Mouse (Mus musculus): ENCODE measurements at regions not wholly inside any gene's neighbourhood (a gene's known extent, or its start where the extent isn't known, plus 50 kb on each side); places are given as distances from the start of the nearest gene placed in this dataset.

DNA sequence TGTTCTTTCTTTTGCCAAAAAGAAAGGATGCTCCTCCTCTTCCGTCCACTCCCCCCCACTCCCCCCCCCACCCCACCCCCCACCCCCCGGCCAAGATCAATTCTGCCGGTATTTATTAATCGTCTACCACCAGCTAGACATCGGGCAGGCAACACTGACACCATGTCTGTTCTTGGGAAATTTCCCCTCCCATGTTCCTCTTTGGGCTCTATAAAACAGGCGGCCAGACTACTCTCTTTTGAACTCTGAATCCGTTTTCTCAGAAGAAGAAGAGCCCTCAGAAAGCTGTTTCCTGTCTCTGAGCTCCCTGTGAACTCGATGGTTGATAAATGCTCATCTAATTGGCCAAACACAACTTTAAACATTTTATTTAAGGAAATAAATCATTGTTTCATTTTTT lies 179.5 kb upstream of the Runx1 start:
- peaks cover 19% of the 10 kb centered on the region for H3K4me1 ChIP-seq
- H3K27ac ChIP-seq, result no peak overlapping the region
- H3K36me3 ChIP-seq, result no peaks in the 10 kb centered on the region
- WGBS, result 9% methylated on average over 8 of the region's 8 CpGs
- ATAC-seq (ENCODE audit: low FRiP score, low read depth), result no peak
- H3K9me3 ChIP-seq, result no peaks in the 10 kb centered on the region; the same call in 1 of the 2 replicates
- H3K27me3 ChIP-seq, result peaks cover 12% of the 10 kb centered on the region
- no peak overlapping the region for H3K4me2 ChIP-seq (replicated peaks)
- H3K4me3 ChIP-seq, result no peak overlapping the region
- H3K9ac ChIP-seq, result no peak overlapping the region

- H3K27ac ChIP-seq, result no peak overlapping the region
- no peaks in the 10 kb centered on the region for H3K9me3 ChIP-seq
- no peak overlapping the region for H3K4me3 ChIP-seq
- ATAC-seq (ENCODE audit: low FRiP score, low read depth), result no peak
- H3K4me2 ChIP-seq (replicated peaks), result no peak overlapping the region
- 79% methylated on average over 4 of the region's 4 CpGs for WGBS
- H3K27me3 ChIP-seq, result peaks cover 14% of the 10 kb centered on the region
- no peak overlapping the region for H3K9ac ChIP-seq
- H3K36me3 ChIP-seq, result no peaks in the 10 kb centered on the region
- peaks cover 19% of the 10 kb centered on the region for H3K4me1 ChIP-seq
These were observed 177.9 kb upstream of the Runx1 start for GRCm38 (mm10) chr16:93003830-93004229.

GRCm38 (mm10) chr16:92998689-92999088 lies 172.7 kb upstream of the Runx1 start:
- H3K36me3 ChIP-seq, result no peaks in the 10 kb centered on the region
- WGBS, result 83% methylated on average over 3 of the region's 3 CpGs
- H3K27me3 ChIP-seq, result peaks cover 12% of the 10 kb centered on the region; the same call in 1 of the 2 replicates
- H3K9me3 ChIP-seq, result no peaks in the 10 kb centered on the region
- no peak overlapping the region for H3K27ac ChIP-seq
- H3K4me3 ChIP-seq, result no peak overlapping the region
- H3K9ac ChIP-seq, result no peak overlapping the region
- no peak overlapping the region for H3K4me2 ChIP-seq (replicated peaks)
- no peaks in the 10 kb centered on the region for H3K4me1 ChIP-seq
- ATAC-seq (ENCODE audit: low FRiP score, low read depth), result no peak

DNA sequence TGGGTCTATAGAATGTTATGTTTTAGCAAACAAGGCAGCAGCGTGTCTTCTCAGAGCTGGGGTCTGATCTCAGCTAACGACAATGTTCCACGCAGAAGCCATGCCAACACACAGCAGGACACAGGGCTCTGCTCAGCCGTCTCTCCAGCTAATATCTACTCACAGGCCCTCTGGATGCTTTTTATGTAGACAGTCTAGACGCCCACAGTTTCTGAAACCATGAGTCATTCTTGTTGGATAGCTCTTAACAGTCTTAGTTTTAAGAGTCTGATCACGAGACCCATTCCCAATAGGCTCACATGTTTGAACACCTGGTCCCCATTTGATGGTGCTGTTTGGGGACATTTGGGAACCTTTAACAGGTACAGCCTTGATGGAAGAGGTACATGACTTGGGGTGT lies 171.7 kb upstream of the Runx1 start:
- H3K4me2 ChIP-seq (replicated peaks), result no peak overlapping the region
- H3K27ac ChIP-seq, result no peak overlapping the region
- no peak overlapping the region for H3K4me3 ChIP-seq
- peak; percentile 72 for ATAC-seq (ENCODE audit: low FRiP score, low read depth)
- H3K4me1 ChIP-seq, result no peaks in the 10 kb centered on the region
- H3K9me3 ChIP-seq, result no peaks in the 10 kb centered on the region
- no peaks in the 10 kb centered on the region for H3K36me3 ChIP-seq
- peaks cover 12% of the 10 kb centered on the region; the same call in 1 of the 2 replicates for H3K27me3 ChIP-seq
- no peak overlapping the region for H3K9ac ChIP-seq
- 46% methylated on average over 6 of the region's 6 CpGs for whole genome bisulfite sequencing

DNA sequence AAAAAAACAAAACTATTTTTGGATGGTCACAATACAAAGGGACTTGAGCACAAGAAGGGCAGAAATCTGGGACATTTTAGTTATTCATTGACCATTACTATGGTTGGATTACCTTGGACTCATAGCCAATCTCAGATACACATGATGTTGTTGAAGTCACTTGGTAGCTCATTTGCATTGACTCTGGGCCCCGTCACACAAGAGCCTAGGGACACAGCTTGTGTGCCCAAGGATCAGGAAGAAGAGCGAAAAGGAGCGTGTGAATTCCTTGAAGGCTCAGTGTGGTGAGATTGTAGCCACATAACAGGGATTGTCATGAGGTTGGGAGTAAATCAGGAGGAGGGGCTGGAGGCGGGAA lies 170.0 kb upstream of the Runx1 start:
- WGBS, result 69% methylated on average over 4 of the region's 4 CpGs

DNA sequence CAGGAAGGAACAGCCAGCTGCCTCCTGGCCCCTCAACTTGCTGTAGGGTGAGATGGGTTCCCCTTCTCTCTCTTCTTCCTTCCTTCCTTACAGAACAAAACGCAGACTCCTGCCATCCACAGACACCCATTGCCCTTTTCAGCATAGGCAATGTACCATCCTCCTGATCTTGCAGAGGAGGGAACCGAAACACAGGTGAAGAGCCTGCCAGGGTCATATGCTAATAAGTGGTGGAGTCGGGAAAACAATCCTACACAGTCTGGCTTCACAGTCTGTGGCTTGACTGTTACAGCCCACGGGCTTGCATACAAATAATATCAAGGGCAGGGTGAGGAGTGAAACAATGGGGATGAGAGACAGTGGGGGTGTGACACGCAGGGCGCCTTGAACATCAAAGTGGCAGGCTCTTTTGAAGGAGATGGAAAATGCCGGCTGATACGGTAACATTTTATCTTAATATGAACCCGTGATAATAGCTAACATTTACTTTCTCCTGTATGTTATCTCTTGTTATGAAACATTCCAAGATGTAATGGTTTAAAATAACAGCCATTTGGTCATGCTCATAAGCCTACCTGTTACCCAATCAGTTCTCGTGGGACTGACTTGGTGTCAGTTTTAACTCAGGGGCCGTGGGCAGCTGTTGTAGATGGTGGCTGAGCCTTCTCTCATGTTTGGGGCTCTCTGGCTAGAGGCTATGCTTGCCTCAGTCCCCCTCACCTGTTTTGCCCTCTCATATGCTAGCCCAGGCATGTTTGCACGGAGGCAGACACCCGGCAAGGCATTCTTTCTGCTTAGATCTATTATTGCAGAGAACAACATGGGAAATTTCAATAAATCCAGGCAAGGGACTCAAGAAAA lies 169.4 kb upstream of the Runx1 start:
- H3K9ac ChIP-seq, result no peak overlapping the region
- H3K4me3 ChIP-seq, result no peak overlapping the region
- no peak overlapping the region for H3K27ac ChIP-seq
- H3K4me1 ChIP-seq, result no peaks in the 10 kb centered on the region
- no peaks in the 10 kb centered on the region for H3K36me3 ChIP-seq
- 72% methylated on average over 13 of the region's 13 CpGs for WGBS
- peaks cover 12% of the 10 kb centered on the region; the same call in 1 of the 2 replicates for H3K27me3 ChIP-seq
- no peak for ATAC-seq (ENCODE audit: low FRiP score, low read depth)
- no peaks in the 10 kb centered on the region for H3K9me3 ChIP-seq
- no peak overlapping the region for H3K4me2 ChIP-seq (replicated peaks)

More for the DNA sequence above, 170.0 kb upstream of the Runx1 start:
- Histone ChIP-seq H3K4me2 (replicated peaks) (no peak overlapping the region), H3K4me3 (no peak overlapping the region), H3K9ac (no peak overlapping the region), H3K27me3 (peaks cover 12% of the 10 kb centered on the region; the same call in 1 of the 2 replicates), H3K36me3 (no peaks in the 10 kb centered on the region), H3K9me3 (no peaks in the 10 kb centered on the region), H3K27ac (no peak overlapping the region), H3K4me1 (no peaks in the 10 kb centered on the region)
- ATAC-seq (ENCODE audit: low FRiP score, low read depth), result no peak

DNA sequence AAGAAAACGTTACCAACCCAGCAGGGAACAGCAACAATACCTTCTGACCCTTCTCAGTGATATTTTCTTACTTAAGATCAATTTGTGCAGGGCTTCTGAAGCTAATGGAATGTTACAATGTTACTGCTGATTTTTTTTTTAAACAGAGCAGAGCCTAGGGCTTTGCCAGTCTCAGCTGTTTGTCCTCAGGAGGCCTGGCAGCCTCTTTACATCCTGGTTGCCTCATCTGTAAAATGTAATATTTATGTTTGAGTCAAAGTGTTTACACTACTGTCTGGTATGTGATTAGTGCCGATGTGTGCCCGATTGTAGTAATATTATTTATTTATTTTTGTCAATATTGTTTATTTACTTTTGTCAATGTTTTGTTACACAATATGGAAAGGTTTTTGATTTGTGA lies 166.9 kb upstream of the Runx1 start:
- Histone ChIP-seq H3K4me3 (no peak overlapping the region), H3K27me3 (peaks cover 12% of the 10 kb centered on the region; the same call in 1 of the 2 replicates), H3K27ac (no peak overlapping the region), H3K9me3 (no peaks in the 10 kb centered on the region), H3K36me3 (no peaks in the 10 kb centered on the region), H3K9ac (no peak overlapping the region), H3K4me1 (no peaks in the 10 kb centered on the region), H3K4me2 (replicated peaks) (no peak overlapping the region)
- no peak for ATAC-seq (ENCODE audit: low FRiP score, low read depth)
- 63% methylated on average over 3 of the region's 3 CpGs for WGBS

DNA sequence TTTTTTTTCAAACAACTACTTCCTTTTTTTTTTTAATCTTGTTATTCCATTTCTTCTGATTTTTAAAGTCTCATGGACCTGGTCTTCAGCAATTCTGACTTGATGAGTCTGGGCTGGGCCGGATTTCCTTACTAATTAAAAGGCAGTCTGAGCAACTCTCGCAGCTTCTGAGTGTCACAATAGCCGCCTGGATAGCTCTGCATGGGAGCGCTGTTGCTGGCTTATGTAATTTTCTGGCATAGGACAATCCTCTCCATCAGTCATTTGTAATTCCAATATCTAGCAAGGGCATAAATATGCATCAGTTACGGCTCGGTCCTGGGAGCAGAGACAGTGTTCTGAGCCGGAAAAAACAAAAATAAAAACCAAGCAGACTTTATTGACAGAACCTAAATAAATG lies 165.5 kb upstream of the Runx1 start:
- no peak overlapping the region for H3K4me3 ChIP-seq
- no peak overlapping the region for H3K27ac ChIP-seq
- no peaks in the 10 kb centered on the region for H3K9me3 ChIP-seq
- no peak for ATAC-seq (ENCODE audit: low FRiP score, low read depth)
- 78% methylated on average over 7 of the region's 7 CpGs for WGBS
- H3K4me1 ChIP-seq, result no peaks in the 10 kb centered on the region
- no peaks in the 10 kb centered on the region for H3K36me3 ChIP-seq
- peaks cover 14% of the 10 kb centered on the region; the same call in 1 of the 2 replicates for H3K27me3 ChIP-seq
- no peak overlapping the region for H3K4me2 ChIP-seq (replicated peaks)
- H3K9ac ChIP-seq, result no peak overlapping the region

DNA sequence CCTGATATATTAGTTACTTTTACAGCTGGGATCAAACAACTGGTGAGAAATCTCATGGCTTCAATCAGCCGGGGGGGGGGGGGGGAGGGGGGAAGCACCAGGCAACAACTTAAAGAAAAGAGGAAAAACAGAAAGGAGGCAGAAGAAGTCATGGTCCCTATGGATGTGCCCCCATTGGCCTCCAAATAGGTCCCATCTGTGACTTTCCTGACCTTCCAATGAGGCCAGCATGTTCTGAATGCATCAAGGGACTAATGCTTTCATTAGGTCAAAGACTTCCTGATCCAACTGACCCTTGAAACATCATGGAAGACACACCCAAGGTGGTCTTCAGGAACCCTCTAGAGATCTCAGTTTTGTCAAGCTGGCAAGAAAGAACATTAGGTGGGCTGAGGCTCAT lies 162.5 kb upstream of the Runx1 start:
- no peak overlapping the region for H3K27ac ChIP-seq
- no peak overlapping the region for H3K9ac ChIP-seq
- peaks cover 6% of the 10 kb centered on the region; the same call in 1 of the 2 replicates for H3K4me1 ChIP-seq
- no peak overlapping the region for H3K4me3 ChIP-seq
- WGBS, result 17% methylated on average over 1 of the region's 1 CpGs
- no peak overlapping the region for H3K4me2 ChIP-seq (replicated peaks)
- no peak for ATAC-seq (ENCODE audit: low FRiP score, low read depth)
- H3K27me3 ChIP-seq, result 0 out of 2 replicates have a peak, but pooled peaks cover 4% of the 10 kb centered on the region
- H3K36me3 ChIP-seq, result no peaks in the 10 kb centered on the region
- H3K9me3 ChIP-seq, result no peaks in the 10 kb centered on the region

GRCm38 (mm10) chr16:92988000-92988399 lies 162.1 kb upstream of the Runx1 start:
- H3K4me3 ChIP-seq, result no peak overlapping the region
- no peak for ATAC-seq (ENCODE audit: low FRiP score, low read depth)
- no peak overlapping the region for H3K4me2 ChIP-seq (replicated peaks)
- 86% methylated on average over 3 of the region's 3 CpGs for WGBS
- no peak overlapping the region for H3K27ac ChIP-seq
- no peaks in the 10 kb centered on the region for H3K36me3 ChIP-seq
- H3K9ac ChIP-seq, result no peak overlapping the region
- peaks cover 6% of the 10 kb centered on the region; the same call in 1 of the 2 replicates for H3K4me1 ChIP-seq
- H3K9me3 ChIP-seq, result no peaks in the 10 kb centered on the region
- H3K27me3 ChIP-seq, result 0 out of 2 replicates have a peak, but pooled peaks cover 4% of the 10 kb centered on the region

GRCm38 (mm10) chr16:92985768-92986167 lies 159.8 kb upstream of the Runx1 start:
- Histone ChIP-seq H3K4me3 (no peak overlapping the region), H3K27me3 (0 out of 2 replicates have a peak, but pooled peaks cover 4% of the 10 kb centered on the region), H3K4me1 (peaks cover 6% of the 10 kb centered on the region; the same call in 1 of the 2 replicates), H3K36me3 (no peaks in the 10 kb centered on the region), H3K27ac (no peak overlapping the region), H3K9ac (no peak overlapping the region), H3K4me2 (replicated peaks) (no peak overlapping the region), H3K9me3 (no peaks in the 10 kb centered on the region)
- WGBS, result 43% methylated on average over 6 of the region's 6 CpGs
- ATAC-seq (ENCODE audit: low FRiP score, low read depth), result no peak

- no peak overlapping the region for H3K9ac ChIP-seq
- peaks cover 8% of the 10 kb centered on the region; the same call in 1 of the 2 replicates for H3K4me1 ChIP-seq
- 92% methylated on average over 7 of the region's 7 CpGs for WGBS
- H3K9me3 ChIP-seq, result no peaks in the 10 kb centered on the region
- no peaks in the 10 kb centered on the region for H3K36me3 ChIP-seq
- H3K4me2 ChIP-seq (replicated peaks), result no peak overlapping the region
- H3K4me3 ChIP-seq, result no peak overlapping the region
- no peak for ATAC-seq (ENCODE audit: low FRiP score, low read depth)
- no peak overlapping the region for H3K27ac ChIP-seq
- peaks cover 14% of the 10 kb centered on the region for H3K27me3 ChIP-seq
These were observed 157.0 kb upstream of the Runx1 start for GRCm38 (mm10) chr16:92982934-92983333.
